Mouse (Mus musculus) liver, adult 2 months (tissue): ENCODE data around the gene Pdgfb. TPM values are rescaled to one million over a fixed set of nuclear protein-coding genes. Genes with fewer than 3 reads are reported as not detected.

Experiments
- DNase-seq: peaks from one replicate; pipeline ENCODE4 v3.0.0-alpha.2; 2011; ENCODE audit warnings: low read depth, low spot score; ENCODE audit errors: extremely low read depth
- H3K27ac ChIP-seq: fragments of 200-500 bp; replicated peaks from 2 replicates; pipeline ENCODE4 v1.5.1; 2012; ENCODE audit warnings: low read depth, mild to moderate bottlenecking, control low read depth, inconsistent platforms, low read length; ENCODE audit not compliant: insufficient read depth
- H3K27me3 ChIP-seq: fragments of 200-500 bp; 2 replicates; pipeline ENCODE4 v1.6.1; 2012; ENCODE audit warnings: mild to moderate bottlenecking, moderate library complexity, low read length, inconsistent platforms; ENCODE audit not compliant: control insufficient read depth, insufficient read depth
- H3K36me3 ChIP-seq: fragments of 200-500 bp; 2 replicates; pipeline ENCODE4 v1.6.1; 2012; ENCODE audit warnings: low read length, inconsistent platforms; ENCODE audit not compliant: control insufficient read depth, insufficient read depth
- H3K4me1 ChIP-seq: fragments of 200-500 bp; 2 replicates; pipeline ENCODE4 v1.6.1; 2011; ENCODE audit warnings: low read length; ENCODE audit not compliant: control insufficient read depth, insufficient read depth
- H3K4me3 ChIP-seq: fragments of 200-500 bp; 2 replicates; pipeline ENCODE4 v1.5.1; 2011; ENCODE audit warnings: low read depth, mild to moderate bottlenecking, control low read depth, low read length, moderate library complexity; ENCODE audit not compliant: insufficient read depth
- H3K79me2 ChIP-seq: fragments of 200-500 bp; 2 replicates; pipeline ENCODE4 v1.6.1; 2012; ENCODE audit warnings: inconsistent platforms, mild to moderate bottlenecking, low read length, moderate library complexity; ENCODE audit not compliant: control insufficient read depth, insufficient read depth
- H3K9ac ChIP-seq: fragments of 200-500 bp; 2 replicates; pipeline ENCODE4 v1.6.1; 2012; ENCODE audit warnings: low read depth, mild to moderate bottlenecking, control low read depth, inconsistent platforms, low read length
- CTCF ChIP-seq: fragments of 200-500 bp; IDR thresholded peaks from 2 replicates; pipeline ENCODE4 v1.5.1; 2011; ENCODE audit warnings: low read depth, low read length, control low read depth
- POLR2A ChIP-seq: fragments of 200-500 bp; IDR thresholded peaks from 2 replicates; pipeline ENCODE4 v1.6.1; 2011; ENCODE audit warnings: low read length, control low read depth; ENCODE audit not compliant: insufficient read depth; ENCODE audit errors: extremely low read depth
- WGBS: fragments of 180-500 bp; shearing (Covaris S2); methylation state at CpG from one replicate; pipeline ENCODE4 v1.1.7; 2018; 5-methylcytosine and 5-hydroxymethylcytosine counted together
- polyA plus RNA-seq: library from polyadenylated mRNA; depleted of rRNA; stranded (reverse); fragments of >200 nt; gene quantifications from 2 replicates; pipeline ENCODE4 v1.2.3, GENCODE M21; 2012
- total RNA-seq: library from RNA; depleted of rRNA; stranded (reverse); fragments of >200 nt; gene quantifications from 2 replicates; pipeline ENCODE4 v1.2.3, GENCODE M21; 2014

Gene Pdgfb
- total and polyA plus RNA-seq, 2 experiments: 0.65 to 1.2 TPM

DNA sequence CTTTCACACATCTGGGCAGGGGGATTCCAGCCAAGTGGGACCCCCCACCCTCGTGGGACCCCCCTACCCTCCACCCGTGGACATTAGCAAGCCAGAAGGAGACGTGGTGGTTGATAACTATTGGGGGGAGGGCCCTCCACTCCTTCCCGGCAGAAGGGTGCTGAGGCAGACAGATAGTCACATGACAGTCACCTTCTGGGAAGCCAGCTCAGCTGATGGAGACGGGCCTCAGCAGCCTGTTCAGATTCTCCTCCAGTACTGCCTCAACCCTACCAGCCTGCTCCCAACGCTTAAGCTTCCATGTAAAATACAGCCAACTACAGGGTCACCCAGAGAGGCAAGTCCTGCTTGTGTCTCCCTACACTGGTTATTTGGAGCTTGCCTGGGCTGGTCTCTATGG is 3.6 kb downstream of the Pdgfb start:
- DNase-seq: no peak
- Histone ChIP-seq H3K4me1 (peaks cover 2% of the 10 kb centered on the region; the same call in 1 of the 2 replicates), H3K27me3 (peaks cover 15% of the 10 kb centered on the region), H3K4me3 (no peak overlapping the region), H3K36me3 (no peaks in the 10 kb centered on the region), H3K27ac (no peak overlapping the region), H3K9ac (no peak overlapping the region), H3K79me2 (0 out of 2 replicates have a peak, but pooled peaks cover 3% of the 10 kb centered on the region)
- whole genome bisulfite sequencing: 61% methylated on average over 6 of the region's 6 CpGs
- TF ChIP-seq POLR2A (no peak), CTCF (no peak)

GRCm38 (mm10) chr15:80010182-80010558 is 4.6 kb downstream of the Pdgfb start:
- 83% methylated on average over 7 of the region's 7 CpGs for WGBS
- Histone ChIP-seq H3K79me2 (0 out of 2 replicates have a peak, but pooled peaks cover 3% of the 10 kb centered on the region), H3K9ac (no peak overlapping the region), H3K36me3 (no peaks in the 10 kb centered on the region), H3K4me3 (no peak overlapping the region), H3K4me1 (peaks cover 3% of the 10 kb centered on the region; the same call in 1 of the 2 replicates), H3K27ac (no peak overlapping the region), H3K27me3 (peaks cover 15% of the 10 kb centered on the region)
- TF ChIP-seq POLR2A: no peak
- TF ChIP-seq CTCF: no peak
- no peak for DNase-seq

DNA sequence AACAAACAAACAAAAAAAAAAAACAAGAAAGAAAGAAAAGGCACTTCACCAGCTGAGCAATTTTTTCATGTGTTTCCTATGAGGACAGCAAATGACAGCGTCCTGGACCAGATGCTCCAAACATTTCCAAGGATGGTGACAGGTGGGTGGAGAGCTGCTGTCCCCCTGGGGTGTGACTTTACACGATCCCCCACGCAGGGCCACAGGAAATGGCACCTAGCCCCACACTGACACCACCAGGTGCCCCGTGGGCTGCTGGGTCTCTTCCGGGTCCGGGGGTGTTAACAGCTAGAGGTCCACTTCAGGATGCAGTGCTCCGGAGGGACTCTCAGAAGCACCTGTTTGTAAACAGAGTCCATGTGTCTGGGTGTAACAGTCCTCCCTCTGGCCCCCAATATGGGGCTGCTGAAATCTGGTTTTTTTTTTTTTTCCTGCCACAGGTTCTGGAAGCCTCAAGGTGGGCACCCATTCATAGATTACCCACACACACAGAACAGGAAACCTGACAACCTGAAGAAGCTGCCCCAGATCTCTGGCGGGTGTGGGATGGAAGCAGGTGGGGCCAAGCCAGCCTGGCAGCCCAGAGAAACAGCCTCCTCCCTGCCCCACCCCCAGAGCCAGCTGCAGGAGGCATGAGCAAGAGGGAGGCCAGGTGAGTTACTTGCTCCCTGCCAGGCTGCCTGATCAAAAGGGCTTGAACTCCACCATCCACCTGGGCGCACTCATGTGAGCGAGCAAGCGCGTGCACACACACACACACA is 5.2 kb downstream of the Pdgfb start:
- TF ChIP-seq POLR2A (no peak), CTCF (no peak)
- peaks cover 3% of the 10 kb centered on the region; the same call in 1 of the 2 replicates for H3K4me1 ChIP-seq
- no peak overlapping the region for H3K9ac ChIP-seq
- 0 out of 2 replicates have a peak, but pooled peaks cover 3% of the 10 kb centered on the region for H3K79me2 ChIP-seq
- H3K27me3 ChIP-seq: peaks cover 15% of the 10 kb centered on the region
- H3K4me3 ChIP-seq: no peak overlapping the region
- no peak overlapping the region for H3K27ac ChIP-seq
- no peak for DNase-seq
- 69% methylated on average over 12 of the region's 12 CpGs for WGBS
- no peaks in the 10 kb centered on the region for H3K36me3 ChIP-seq

GRCm38 (mm10) chr15:80008461-80008860 is 6.3 kb downstream of the Pdgfb start:
- Histone ChIP-seq H3K27ac (no peak overlapping the region), H3K79me2 (0 out of 2 replicates have a peak, but pooled peaks cover 3% of the 10 kb centered on the region), H3K4me3 (no peak overlapping the region), H3K27me3 (peaks cover 7% of the 10 kb centered on the region), H3K36me3 (no peaks in the 10 kb centered on the region), H3K9ac (no peak overlapping the region), H3K4me1 (peaks cover 3% of the 10 kb centered on the region; the same call in 1 of the 2 replicates)
- no peak for DNase-seq
- no peak for TF ChIP-seq POLR2A
- no peak for TF ChIP-seq CTCF
- WGBS: 90% methylated on average over 6 of the region's 6 CpGs

DNA sequence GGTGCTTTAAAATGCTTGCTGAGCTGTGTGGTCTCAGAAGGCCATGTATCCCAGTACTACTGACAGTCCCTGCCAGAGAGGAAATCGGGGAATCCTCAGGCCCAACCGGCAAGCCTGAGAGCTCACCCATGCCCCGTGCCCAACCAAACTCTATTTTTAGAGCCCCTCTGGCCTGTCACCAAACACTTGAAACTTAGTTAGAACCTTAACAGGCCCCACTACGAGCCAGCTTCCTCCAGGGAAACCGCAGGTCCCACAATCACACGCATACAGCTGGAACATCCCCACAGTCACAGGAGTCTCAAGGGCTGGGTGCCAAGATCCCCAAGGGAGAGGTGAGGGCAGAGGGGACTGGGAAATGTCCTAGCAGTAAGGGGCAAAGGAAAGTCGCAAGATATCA is 8.6 kb downstream of the Pdgfb start:
- 70% methylated on average over 7 of the region's 7 CpGs for WGBS
- H3K27ac ChIP-seq: no peak overlapping the region

DNA sequence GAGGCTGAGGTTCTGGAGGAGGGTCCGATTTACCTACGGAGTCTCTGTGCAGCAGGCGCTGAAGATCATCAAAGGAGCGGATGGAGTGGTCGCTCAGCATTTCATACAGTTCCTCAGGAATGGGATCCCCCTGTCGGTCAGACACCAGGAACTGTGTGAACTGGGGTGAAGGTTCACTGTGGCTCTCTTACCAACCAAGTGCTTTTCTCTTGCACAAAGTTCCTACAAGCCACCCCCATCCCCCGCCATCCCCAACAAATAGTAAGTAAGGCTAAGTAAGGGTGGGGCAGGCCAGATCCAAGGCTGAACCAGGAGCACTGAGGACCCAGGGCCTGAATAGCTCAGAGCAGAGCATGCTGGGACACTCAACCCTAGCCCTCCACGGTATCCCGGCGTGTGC is 9.3 kb downstream of the Pdgfb start:
- no peak for DNase-seq
- H3K9ac ChIP-seq: no peak overlapping the region
- no peak for TF ChIP-seq CTCF
- TF ChIP-seq POLR2A: no peak
- 80% methylated on average over 10 of the region's 10 CpGs for WGBS
- no peaks in the 10 kb centered on the region for H3K27me3 ChIP-seq
- H3K79me2 ChIP-seq: no peaks in the 10 kb centered on the region
- 0 out of 2 replicates have a peak, but pooled peaks cover 3% of the 10 kb centered on the region for H3K4me1 ChIP-seq
- H3K4me3 ChIP-seq: no peak overlapping the region
- H3K36me3 ChIP-seq: no peaks in the 10 kb centered on the region
- H3K27ac ChIP-seq: no peak overlapping the region

More for the DNA sequence above, 8.6 kb downstream of the Pdgfb start:
- Histone ChIP-seq H3K27me3 (no peaks in the 10 kb centered on the region), H3K4me1 (0 out of 2 replicates have a peak, but pooled peaks cover 3% of the 10 kb centered on the region), H3K36me3 (no peaks in the 10 kb centered on the region), H3K9ac (no peak overlapping the region), H3K79me2 (no peaks in the 10 kb centered on the region), H3K4me3 (no peak overlapping the region)
- TF ChIP-seq CTCF: no peak
- no peak for TF ChIP-seq POLR2A
- DNase-seq: no peak
